17 mouse cellular contexts compared by ENCODE assay signal in the genomic region with DNA sequence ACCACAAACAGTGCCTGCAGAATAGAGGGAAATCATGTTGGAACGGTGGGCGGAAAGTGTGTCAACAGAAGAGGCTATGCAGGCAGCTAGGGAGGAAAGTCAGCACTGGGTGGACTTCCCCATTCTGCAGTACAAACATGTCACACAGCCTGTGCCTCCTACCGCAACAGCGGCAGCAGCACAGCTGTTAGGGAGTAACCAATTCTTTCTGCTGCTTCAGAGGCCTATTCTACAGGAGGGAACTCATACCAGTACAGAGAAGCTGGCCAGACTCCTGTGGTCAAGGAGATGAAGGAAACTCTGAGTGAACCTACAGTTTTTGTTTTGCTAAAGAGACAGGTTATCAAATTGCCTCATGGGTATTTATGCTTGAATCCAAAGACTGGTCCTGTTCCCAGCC. TPM values are rescaled to one million over a fixed set of nuclear protein-coding genes. Genes with fewer than 3 reads are reported as not detected.
DNase-seq lines count a peak whose midpoint lies in the region; ATAC-seq and TF ChIP-seq lines count a peak whose summit lies in the region.
"Had no signal": no experiment of that assay in that cellular context is flagged by ENCODE, and none has a peak within 500 bp of the region (broad histone marks: within the 10 kb centered on the region; RNA-seq: fewer than 3 reads in every experiment).

No protein-coding gene starts in this region.

- no peak overlapping the region for H3K4me3 ChIP-seq in liver, embryonic 11.5 days (ENCODE audit: low read depth, low read length)
- H3K4me3 ChIP-seq in liver, embryonic 14.5 days (ENCODE audit: insufficient read depth in 1 of 2, low read depth in 2 of 2, low read length in 2 of 2), result no peak overlapping the region
- H3K4me3 ChIP-seq: forebrain, embryonic 12.5 days had no signal

- H3K9ac ChIP-seq in liver, embryonic 11.5 days (ENCODE audit: low read depth, low read length), result no peak overlapping the region
- no peak overlapping the region for H3K9ac ChIP-seq in liver, embryonic 14.5 days (replicated peaks)
- H3K9ac ChIP-seq: forebrain, embryonic 12.5 days had no signal

- no peaks in the 10 kb centered on the region for H3K9me3 ChIP-seq in liver, embryonic 11.5 days (ENCODE audit: control insufficient read depth, low read length)
- H3K9me3 ChIP-seq in liver, embryonic 14.5 days (ENCODE audit: control insufficient read depth, low read length), result no peaks in the 10 kb centered on the region
- H3K9me3 ChIP-seq: forebrain, embryonic 12.5 days had no signal

- no peaks in the 10 kb centered on the region for H3K36me3 ChIP-seq in liver, embryonic 11.5 days (ENCODE audit: control insufficient read depth, insufficient read depth, low read length)
- H3K36me3 ChIP-seq in liver, embryonic 14.5 days (replicated peaks; ENCODE audit: control insufficient read depth, insufficient read depth, low read depth), result no peaks in the 10 kb centered on the region
- H3K36me3 ChIP-seq: forebrain, embryonic 12.5 days had no signal

- no peak for TF ChIP-seq CTCF in liver, embryonic 14.5 days (IDR thresholded peaks at IDR 0.05; ENCODE audit: low read depth)

- no peak overlapping the region for H3K4me2 ChIP-seq in liver, embryonic 11.5 days
- H3K4me2 ChIP-seq in liver, embryonic 14.5 days (ENCODE audit: low read depth), result no peak overlapping the region
- H3K4me2 ChIP-seq: forebrain, embryonic 12.5 days had no signal

- no peak; the same call in 1 of the 2 replicates for ATAC-seq in liver, embryonic 11.5 days (replicated peaks; ENCODE audit: low FRiP score)
- ATAC-seq in liver, embryonic 14.5 days (ENCODE audit: insufficient read depth), result peak; percentile 26; the same call in 1 of the 2 replicates

- H3K27ac ChIP-seq in liver, embryonic 11.5 days (ENCODE audit: low read depth, low read length), result no peak overlapping the region
- H3K27ac ChIP-seq in liver, embryonic 14.5 days, result no peak overlapping the region
- H3K27ac ChIP-seq: forebrain, embryonic 12.5 days had no signal

- no peaks in the 10 kb centered on the region; the same call in 1 of the 2 replicates for H3K4me1 ChIP-seq in liver, embryonic 11.5 days (replicated peaks; ENCODE audit: control insufficient read depth, insufficient read depth, low read length)
- peaks cover 0 to 11% of the 10 kb centered on the region in 2 experiments; a peak in 1 of 4 replicates for H3K4me1 ChIP-seq in liver, embryonic 14.5 days (replicated peaks; ENCODE audit: control insufficient read depth in 2 of 2, insufficient read depth in 2 of 2, low read length in 1 of 2)
- H3K4me1 ChIP-seq: forebrain, embryonic 12.5 days had no signal

- H3K27me3 ChIP-seq in liver, embryonic 11.5 days (replicated peaks; ENCODE audit: control insufficient read depth, insufficient read depth, low read length), result no peaks in the 10 kb centered on the region
- H3K27me3 ChIP-seq in liver, embryonic 14.5 days (ENCODE audit: control insufficient read depth, insufficient read depth, low read length), result no peaks in the 10 kb centered on the region
- H3K27me3 ChIP-seq: forebrain, embryonic 12.5 days had no signal

- no peak for TF ChIP-seq EP300 in liver, embryonic 14.5 days (IDR thresholded peaks at IDR 0.05; ENCODE audit: low read depth)

- DNase-seq in liver (peak; percentile 44), NIH3T3 (ENCODE audit: low read depth) (peak; percentile 37)
- no peak for DNase-seq in liver, embryonic 11.5 days (ENCODE audit: low spot score)
- DNase-seq in liver, embryonic 14.5 days (ENCODE audit: low read depth in 3 of 3, low spot score in 3 of 3), result peak in 1 of 3 experiments; percentile 22
- peak; percentile 44 for DNase-seq in skeletal muscle tissue, adult 2 months (ENCODE audit: low read depth, low spot score)
- DNase-seq in adrenal gland, adult 18-20 months (ENCODE audit: low spot score in 2 of 2), result no peak
- DNase-seq in right cerebral cortex, postnatal 14 days, result no peak
- DNase-seq in T-cell, adult 2 months (ENCODE audit: low spot score), result no peak
- DNase-seq: cerebellum, adult 11-12 months; heart, postnatal 4 days; kidney, adult 11 months had no signal

- 38% methylated on average over 4 of the region's 4 CpGs for WGBS in liver, embryonic 11.5 days
- 24% methylated on average over 4 of the region's 4 CpGs for WGBS in liver, embryonic 14.5 days (ENCODE audit: insufficient replicate concordance)

RNA-seq across cellular contexts. Expression of gene Apon, which starts 5.1 kb away (rescaled TPM):
- polyA plus RNA-seq in liver, embryonic 11.5 days (2014; fragmentation: Nextera tagmentation; extraction: Ambion mirVana), result 0.43 and 0.92 TPM in 2 replicates
- polyA plus RNA-seq in liver, embryonic 14.5 days (2012; rRNA removed), result 0.73 and 1.1 TPM in 2 replicates
- polyA plus RNA-seq in liver, embryonic 14.5 days (2014; fragmentation: Nextera tagmentation; extraction: Ambion mirVana), result 0.52 and 0.58 TPM in 2 replicates
- total RNA-seq in adrenal gland, adult 18-20 months (2021), result not detected
- total RNA-seq: left cerebral cortex, postnatal 10 days had no signal

RNA-seq across cellular contexts. Expression of gene Apof, which starts 9.5 kb away (rescaled TPM):
- 25.0 and 28.0 TPM in 2 replicates for polyA plus RNA-seq in liver, embryonic 11.5 days (2014; fragmentation: Nextera tagmentation; extraction: Ambion mirVana)
- polyA plus RNA-seq in liver, embryonic 14.5 days (2012; rRNA removed), result 54.1 and 61.3 TPM in 2 replicates
- polyA plus RNA-seq in liver, embryonic 14.5 days (2014; fragmentation: Nextera tagmentation; extraction: Ambion mirVana), result 73.7 and 74.1 TPM in 2 replicates
- 10 to 100 TPM in 1 of 2 experiments, under 1 TPM in 1; 0.64 to 10.7 TPM for total RNA-seq in adrenal gland, adult 18-20 months (2021)
- total RNA-seq: heart, postnatal 4 days; left cerebral cortex, postnatal 10 days had no signal
- polyA plus RNA-seq: embryonic facial prominence, embryonic 11.5 days; forebrain, embryonic 12.5 days had no signal

RNA-seq across cellular contexts. Expression of gene Stat2, which starts 11.4 kb away (rescaled TPM):
- 12.5 and 14.9 TPM in 2 replicates for polyA plus RNA-seq in liver, embryonic 11.5 days (2014; fragmentation: Nextera tagmentation; extraction: Ambion mirVana)
- polyA plus RNA-seq in liver, embryonic 14.5 days (2012; rRNA removed), result 5.9 and 6.4 TPM in 2 replicates
- polyA plus RNA-seq in liver, embryonic 14.5 days (2014; fragmentation: Nextera tagmentation; extraction: Ambion mirVana), result 4.2 and 5.4 TPM in 2 replicates
- total RNA-seq in adrenal gland, adult 18-20 months (2021), result 10 to 100 TPM; 25.8 to 33.0 TPM

RNA-seq across cellular contexts. Expression of gene Timeless, which starts 27.1 kb away (rescaled TPM):
- 67.5 and 71.2 TPM in 2 replicates for polyA plus RNA-seq in liver, embryonic 11.5 days (2014; fragmentation: Nextera tagmentation; extraction: Ambion mirVana)
- 8.1 and 12.9 TPM in 2 replicates for polyA plus RNA-seq in liver, embryonic 14.5 days (2012; rRNA removed)
- polyA plus RNA-seq in liver, embryonic 14.5 days (2014; fragmentation: Nextera tagmentation; extraction: Ambion mirVana), result 23.3 and 23.4 TPM in 2 replicates
- 1 to 10 TPM; 3.9 to 5.4 TPM for total RNA-seq in adrenal gland, adult 18-20 months (2021)

RNA-seq across cellular contexts. Expression of gene Mip, which starts 33.3 kb away (rescaled TPM):
- 0.08 TPM in 1 of 2 replicates, not detected in the other for polyA plus RNA-seq in liver, embryonic 11.5 days (2014; fragmentation: Nextera tagmentation; extraction: Ambion mirVana)
- 0.02 TPM in 2 replicates for polyA plus RNA-seq in liver, embryonic 14.5 days (2012; rRNA removed)
- polyA plus RNA-seq in liver, embryonic 14.5 days (2014; fragmentation: Nextera tagmentation; extraction: Ambion mirVana), result not detected in 2 replicates
- not detected for total RNA-seq in adrenal gland, adult 18-20 months (2021)
- total RNA-seq: gastrocnemius, postnatal 4 days; heart, postnatal 4 days; left cerebral cortex, postnatal 10 days had no signal
- polyA plus RNA-seq: embryonic facial prominence, embryonic 11.5 days; large intestine, adult 2 months; lung, embryonic 16.5 days had no signal

Comparison
In these comparisons a context has a peak if more than half of its experiments do, and no peak if none do; other contexts are left out.
1. DNase-seq: peak in liver (single experiment), NIH3T3 (single experiment) and skeletal muscle tissue, adult 2 months (single experiment); none in liver, embryonic 11.5 days (single experiment), adrenal gland, adult 18-20 months (0 of 2), right cerebral cortex, postnatal 14 days (single experiment) and T-cell, adult 2 months (single experiment).